In genomic region chr5:66748448-66749115, GRCm38 (mm10) we compare ENCODE assay signal across 10 mouse cellular contexts. TPM values are rescaled to one million over a fixed set of nuclear protein-coding genes. Genes with fewer than 3 reads are reported as not detected.
DNase-seq lines count a peak whose midpoint lies in the region; ATAC-seq and TF ChIP-seq lines count a peak whose summit lies in the region.
"Had no signal": no experiment of that assay in that cellular context is flagged by ENCODE, and none has a peak within 500 bp of the region (broad histone marks: within the 10 kb centered on the region; RNA-seq: fewer than 3 reads in every experiment).

No protein-coding gene starts in this region.

- H3K9ac ChIP-seq in liver, adult 2 months (ENCODE audit: low read depth, low read length): no peak overlapping the region
- no peak overlapping the region for H3K9ac ChIP-seq in liver, embryonic 12.5 days
- H3K9ac ChIP-seq in kidney, embryonic 15.5 days: no peak overlapping the region
- 0 out of 2 replicates have a peak overlapping the region, but pooled peaks have one; percentile 35 for H3K9ac ChIP-seq in neural tube, embryonic 12.5 days

- no peaks in the 10 kb centered on the region for H3K36me3 ChIP-seq in liver, adult 2 months (ENCODE audit: control insufficient read depth, insufficient read depth, low read length)
- no peaks in the 10 kb centered on the region for H3K36me3 ChIP-seq in liver, embryonic 12.5 days
- no peaks in the 10 kb centered on the region for H3K36me3 ChIP-seq in heart, embryonic 10.5 days
- H3K36me3 ChIP-seq in kidney, embryonic 15.5 days: no peaks in the 10 kb centered on the region
- no peaks in the 10 kb centered on the region for H3K36me3 ChIP-seq in neural tube, embryonic 12.5 days
- H3K36me3 ChIP-seq: G1E had no signal

- H3K79me2 ChIP-seq in liver, adult 2 months (ENCODE audit: control insufficient read depth, insufficient read depth, low read length): no peaks in the 10 kb centered on the region

- H3K9me3 ChIP-seq in liver, embryonic 12.5 days (replicated peaks): no peaks in the 10 kb centered on the region
- no peaks in the 10 kb centered on the region for H3K9me3 ChIP-seq in heart, embryonic 10.5 days
- no peaks in the 10 kb centered on the region for H3K9me3 ChIP-seq in kidney, embryonic 15.5 days (replicated peaks)
- H3K9me3 ChIP-seq in neural tube, embryonic 12.5 days: no peaks in the 10 kb centered on the region

- no peaks in the 10 kb centered on the region; the same call in 1 of the 2 replicates for H3K4me1 ChIP-seq in liver, adult 2 months (ENCODE audit: control insufficient read depth, insufficient read depth, low read length)
- no peaks in the 10 kb centered on the region; the same call in 1 of the 2 replicates for H3K4me1 ChIP-seq in liver, embryonic 12.5 days
- H3K4me1 ChIP-seq in heart, embryonic 10.5 days: peaks cover 30% of the 10 kb centered on the region
- peaks cover 45% of the 10 kb centered on the region for H3K4me1 ChIP-seq in kidney, embryonic 15.5 days
- peaks cover 38% of the 10 kb centered on the region for H3K4me1 ChIP-seq in neural tube, embryonic 12.5 days

- H3K4me3 ChIP-seq in liver, adult 2 months (ENCODE audit: insufficient read depth, low read depth, low read length): no peak overlapping the region
- H3K4me3 ChIP-seq in liver, embryonic 12.5 days: no peak overlapping the region
- no peak overlapping the region for H3K4me3 ChIP-seq in heart, embryonic 10.5 days
- H3K4me3 ChIP-seq in kidney, embryonic 15.5 days (replicated peaks): no peak overlapping the region
- H3K4me3 ChIP-seq in neural tube, embryonic 12.5 days: no peak overlapping the region
- H3K4me3 ChIP-seq: myocyte had no signal

- no peak for TF ChIP-seq CTCF in liver, adult 2 months (IDR thresholded peaks at IDR 0.05; ENCODE audit: low read depth, low read length)

- intact Hi-C loops in left cerebral cortex, postnatal 36 days (cut with DNase I): loop anchor here (5.0 kb wide), 1 partner anchor 99 kb away; no protein-coding TSS in a partner anchor

- 53% methylated on average over 5 of the region's 5 CpGs for WGBS in liver, adult 2 months
- 35% methylated on average over 5 of the region's 5 CpGs for WGBS in liver, embryonic 12.5 days (ENCODE audit: insufficient replicate concordance)
- 41% methylated on average over 5 of the region's 5 CpGs for WGBS in heart, embryonic 10.5 days
- WGBS in kidney, embryonic 15.5 days: 7% methylated on average over 5 of the region's 5 CpGs
- 28% methylated on average over 5 of the region's 5 CpGs for WGBS in neural tube, embryonic 12.5 days

- DNase-seq in liver, adult 2 months (ENCODE audit: extremely low read depth, low read depth, low spot score): no peak
- peak; percentile 51 for DNase-seq in heart, embryonic 10.5 days (ENCODE audit: low spot score)
- DNase-seq in spleen, postnatal 10 days (ENCODE audit: low spot score in 2 of 2): no peak
- no peak for DNase-seq in thymus, postnatal 0 days (ENCODE audit: low spot score)
- DNase-seq in left cerebral cortex, postnatal 36 days (ENCODE audit: low spot score in 2 of 2): no peak

- no peaks in the 10 kb centered on the region for H3K27me3 ChIP-seq in liver, adult 2 months (ENCODE audit: control insufficient read depth, insufficient read depth, low read length)
- peaks cover 42% of the 10 kb centered on the region for H3K27me3 ChIP-seq in liver, embryonic 12.5 days (replicated peaks)
- peaks cover 80% of the 10 kb centered on the region for H3K27me3 ChIP-seq in heart, embryonic 10.5 days (ENCODE audit: insufficient read depth, poor library complexity, severe bottlenecking)
- peaks cover 5% of the 10 kb centered on the region; the same call in 1 of the 2 replicates for H3K27me3 ChIP-seq in kidney, embryonic 15.5 days
- H3K27me3 ChIP-seq in neural tube, embryonic 12.5 days (replicated peaks): 0 out of 2 replicates have a peak, but pooled peaks cover 2% of the 10 kb centered on the region

- ATAC-seq in liver, embryonic 12.5 days: no peak
- ATAC-seq in kidney, embryonic 15.5 days (replicated peaks; ENCODE audit: low FRiP score): peak; percentile 26
- ATAC-seq in neural tube, embryonic 12.5 days (ENCODE audit: low FRiP score, low read depth): no peak

- H3K27ac ChIP-seq in liver, adult 2 months (replicated peaks; ENCODE audit: insufficient read depth, low read depth, low read length): peak overlapping the region; percentile 4
- no peak overlapping the region for H3K27ac ChIP-seq in liver, embryonic 12.5 days
- H3K27ac ChIP-seq in heart, embryonic 10.5 days: peak overlapping the region; percentile 29; the same call in 1 of the 2 replicates
- H3K27ac ChIP-seq in kidney, embryonic 15.5 days: peak overlapping the region; percentile 87
- peak overlapping the region; percentile 17; the same call in 1 of the 2 replicates for H3K27ac ChIP-seq in neural tube, embryonic 12.5 days

- no peak overlapping the region for H3K4me2 ChIP-seq in liver, embryonic 12.5 days
- H3K4me2 ChIP-seq in kidney, embryonic 15.5 days: peak overlapping the region; percentile 41
- H3K4me2 ChIP-seq in neural tube, embryonic 12.5 days (replicated peaks): peak overlapping the region; percentile 94

- TF ChIP-seq POLR2A in liver, adult 2 months (IDR thresholded peaks at IDR 0.05; ENCODE audit: extremely low read depth, insufficient read depth, low read length): no peak

RNA-seq across cellular contexts. Expression of gene Limch1, which starts 3.0 kb away (rescaled TPM):
- 0.55 and 2.6 TPM in 2 replicates for total RNA-seq in liver, adult 2 months (2014; rRNA removed)
- 0.13 and 0.15 TPM in 2 replicates for polyA plus RNA-seq in liver, adult 2 months (2012; rRNA removed)
- polyA plus RNA-seq in liver, embryonic 12.5 days (2016; fragmentation: Nextera tagmentation; extraction: Ambion mirVana): 3.8 and 5.2 TPM in 2 replicates
- polyA plus RNA-seq in heart, embryonic 10.5 days (2016; fragmentation: Nextera tagmentation; extraction: Ambion mirVana): 20.8 and 30.1 TPM in 2 replicates
- polyA plus RNA-seq in kidney, embryonic 15.5 days (2015; fragmentation: Nextera tagmentation; extraction: Ambion mirVana): 35.1 and 39.1 TPM in 2 replicates
- 59.8 and 63.7 TPM in 2 replicates for polyA plus RNA-seq in neural tube, embryonic 12.5 days (2016; fragmentation: Nextera tagmentation; extraction: Ambion mirVana)
- polyA plus RNA-seq in thymus, postnatal 0 days (2015; fragmentation: Nextera tagmentation; extraction: Ambion mirVana): 9.4 and 12.9 TPM in 2 replicates
- total RNA-seq in left cerebral cortex, postnatal 36 days (2021): 100 to 1,000 TPM; 100 to 131 TPM
- polyA plus RNA-seq: G1E had no signal
